Mouse (Mus musculus): ENCODE measurements at regions not wholly inside any gene's neighbourhood (a gene's known extent, or its start where the extent isn't known, plus 50 kb on each side); places are given as distances from the start of the nearest gene placed in this dataset.

DNA sequence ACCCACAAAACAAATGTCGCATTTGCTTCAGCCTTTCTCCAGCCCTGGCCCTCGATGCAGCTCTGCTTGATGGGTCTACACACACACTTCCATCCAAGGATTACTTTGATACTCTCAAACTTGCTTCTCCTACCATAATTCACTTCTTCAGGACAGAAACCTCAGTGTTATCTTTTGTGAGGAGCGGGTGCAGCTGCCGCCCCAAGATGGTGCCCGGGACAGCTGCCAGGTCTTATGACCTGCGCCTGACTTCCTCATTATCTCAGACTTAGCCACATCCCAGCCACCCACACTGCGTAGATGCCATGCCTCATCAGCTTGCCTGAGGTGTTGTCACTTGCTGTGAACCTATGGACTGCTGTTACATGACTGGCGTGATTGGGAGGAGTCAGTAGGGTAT lies 762.5 kb downstream of the Rfpl4b start:
- H3K36me3 ChIP-seq (ENCODE audit: control insufficient read depth in 1 of 2, insufficient read depth in 2 of 2, low read length in 2 of 2): no peaks in the 10 kb centered on the region; a peak in 1 of 4 replicates
- no peaks in the 10 kb centered on the region for H3K27me3 ChIP-seq (ENCODE audit: control insufficient read depth in 1 of 2, insufficient read depth in 2 of 2, low read length in 2 of 2)
- H3K4me3 ChIP-seq (ENCODE audit: control insufficient read depth in 1 of 2, insufficient read depth in 1 of 2, low read depth in 2 of 2, low read length in 2 of 2): no peak overlapping the region
- peaks cover 2 to 4% of the 10 kb centered on the region in 2 experiments; a peak in 2 of 4 replicates for H3K4me1 ChIP-seq (ENCODE audit: control insufficient read depth in 1 of 2, insufficient read depth in 2 of 2, low read length in 2 of 2)
- peak overlapping the region; percentile 26 for H3K27ac ChIP-seq (ENCODE audit: control insufficient read depth, low read depth, low read length)
- H3K9ac ChIP-seq (ENCODE audit: control insufficient read depth, low read depth, low read length, poor library complexity, severe bottlenecking): peak overlapping the region; percentile 14; the same call in 1 of the 2 replicates
- DNase-seq (ENCODE audit: low read depth, low spot score): peak; percentile 71
- H3K9me3 ChIP-seq (replicated peaks; ENCODE audit: insufficient read depth, low read length): no peaks in the 10 kb centered on the region
- H3K79me2 ChIP-seq (ENCODE audit: control insufficient read depth, insufficient read depth, low read length, poor library complexity): no peaks in the 10 kb centered on the region
- TF ChIP-seq ZMIZ1 (IDR thresholded peaks at IDR 0.05; ENCODE audit: low read depth, low read length): no peak
- TF ChIP-seq JUND (IDR thresholded peaks at IDR 0.05; ENCODE audit: low read depth, low read length): no peak
- TF ChIP-seq USF2 (IDR thresholded peaks at IDR 0.05; ENCODE audit: borderline replicate concordance in 1 of 2, insufficient read depth in 1 of 2, low read depth in 1 of 2, low read length in 2 of 2): no peak
- no peak for TF ChIP-seq MAX (IDR thresholded peaks at IDR 0.05; ENCODE audit: low read length)
- no peak for TF ChIP-seq MAFK (IDR thresholded peaks at IDR 0.05; ENCODE audit: borderline replicate concordance, low read depth, low read length)
- no peak for TF ChIP-seq E2F4 (IDR thresholded peaks at IDR 0.05; ENCODE audit: borderline replicate concordance, low read depth, low read length)
- TF ChIP-seq MXI1 (IDR thresholded peaks at IDR 0.05; ENCODE audit: low read depth, low read length): no peak
- peak; percentile 35; the same call in 1 of the 2 replicates for TF ChIP-seq GATA1 (IDR thresholded peaks at IDR 0.05; ENCODE audit: low read depth, low read length)
- TF ChIP-seq MYC (IDR thresholded peaks at IDR 0.05; ENCODE audit: low read depth, low read length): no peak
- TF ChIP-seq POLR2AphosphoS5 (IDR thresholded peaks at IDR 0.05; ENCODE audit: borderline replicate concordance, low read depth, low read length): no peak
- TF ChIP-seq KAT2A (conservative IDR thresholded peaks at IDR 0.05; ENCODE audit: low read depth, low read length): no peak
- TF ChIP-seq RCOR1 (IDR thresholded peaks at IDR 0.05; ENCODE audit: low read depth, low read length): 0 out of 2 replicates have a peak, but pooled peaks have one; percentile 18
- TF ChIP-seq NELFE (IDR thresholded peaks at IDR 0.05; ENCODE audit: low read depth, low read length): no peak
- TF ChIP-seq HCFC1 (IDR thresholded peaks at IDR 0.05; ENCODE audit: low read depth, low read length): no peak
- no peak for TF ChIP-seq ZNF384 (IDR thresholded peaks at IDR 0.05; ENCODE audit: low read depth, low read length)
- peak; percentile 67 for TF ChIP-seq TCF12 (IDR thresholded peaks at IDR 0.05; ENCODE audit: low read depth, low read length)
- no peak for TF ChIP-seq POLR2AphosphoS2 (IDR thresholded peaks at IDR 0.05; ENCODE audit: low read length)
- no peak for TF ChIP-seq UBTF (IDR thresholded peaks at IDR 0.05; ENCODE audit: borderline replicate concordance, insufficient read depth, low read depth, low read length)
- TF ChIP-seq USF1 (IDR thresholded peaks at IDR 0.05; ENCODE audit: low read depth, low read length): peak; percentile 44; the same call in 1 of the 2 replicates
- no peak for TF ChIP-seq MAZ (IDR thresholded peaks at IDR 0.05; ENCODE audit: low read depth, low read length)
- TF ChIP-seq SIN3A (IDR thresholded peaks at IDR 0.05; ENCODE audit: low read length): no peak
- no peak for TF ChIP-seq CTCF (IDR thresholded peaks at IDR 0.05 in 2 of 3, conservative IDR thresholded peaks at IDR 0.05 in 1 of 3; ENCODE audit: control insufficient read depth in 1 of 3, insufficient read depth in 1 of 3, low read depth in 2 of 3, low read length in 3 of 3, poor library complexity in 1 of 3, severe bottlenecking in 1 of 3)
- no peak for TF ChIP-seq BHLHE40 (IDR thresholded peaks at IDR 0.05; ENCODE audit: borderline replicate concordance, low read depth, low read length)
- TF ChIP-seq MEF2A (IDR thresholded peaks at IDR 0.05; ENCODE audit: extremely low read depth, insufficient replicate concordance, low read depth, low read length, poor library complexity, severe bottlenecking): no peak
- no peak for TF ChIP-seq NRF1 (IDR thresholded peaks at IDR 0.05; ENCODE audit: insufficient read depth, low read depth, low read length, poor library complexity, severe bottlenecking)
- no peak for TF ChIP-seq ELF1 (IDR thresholded peaks at IDR 0.05; ENCODE audit: low read depth, low read length)
- TF ChIP-seq CHD2 (IDR thresholded peaks at IDR 0.05; ENCODE audit: low read length): no peak
- TF ChIP-seq POLR2A (IDR thresholded peaks at IDR 0.05; ENCODE audit: control insufficient read depth in 1 of 2, insufficient read depth in 1 of 2, low read depth in 1 of 2, low read length in 2 of 2, poor library complexity in 1 of 2): no peak
- no peak for TF ChIP-seq RAD21 (IDR thresholded peaks at IDR 0.05; ENCODE audit: low read depth, low read length)
- TF ChIP-seq CHD1 (IDR thresholded peaks at IDR 0.05; ENCODE audit: low read depth, low read length): no peak
- no peak for TF ChIP-seq MYB (IDR thresholded peaks at IDR 0.05; ENCODE audit: low read depth, low read length)
- TF ChIP-seq SMC3 (IDR thresholded peaks at IDR 0.05; ENCODE audit: low read depth, low read length): no peak
- TF ChIP-seq ZC3H11A (IDR thresholded peaks at IDR 0.05; ENCODE audit: low read depth, low read length): no peak
- no peak for TF ChIP-seq TBP (IDR thresholded peaks at IDR 0.05; ENCODE audit: low read depth, low read length)
- TF ChIP-seq ZKSCAN1 (IDR thresholded peaks at IDR 0.05; ENCODE audit: low read depth, low read length): no peak
- no peak for TF ChIP-seq GABPA (IDR thresholded peaks at IDR 0.05; ENCODE audit: low read depth, low read length)
- TF ChIP-seq ETS1 (IDR thresholded peaks at IDR 0.05; ENCODE audit: low read depth, low read length): peak; percentile 49; the same call in 1 of the 2 replicates
- peak; percentile 26; the same call in 1 of the 2 replicates for TF ChIP-seq TAL1 (IDR thresholded peaks at IDR 0.05; ENCODE audit: low read length)
